ENCODE assay signal across 25 mouse cellular contexts in the genomic region with DNA sequence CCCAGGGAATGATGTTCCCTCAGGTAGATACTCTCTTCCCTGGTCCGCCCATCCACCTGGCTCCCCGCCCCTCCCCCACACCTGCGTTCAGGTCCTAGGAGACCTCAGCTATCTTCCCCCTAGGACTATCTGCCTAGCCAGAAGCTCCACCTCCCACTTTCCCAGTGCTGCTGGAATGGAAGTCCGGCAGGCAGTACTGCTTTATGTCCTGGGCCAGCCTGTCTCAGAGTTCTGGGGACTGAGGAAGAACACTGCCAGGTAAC. TPM values are rescaled to one million over a fixed set of nuclear protein-coding genes. Genes with fewer than 3 reads are reported as not detected.
DNase-seq lines count a peak whose midpoint lies in the region; ATAC-seq and TF ChIP-seq lines count a peak whose summit lies in the region.
"Had no signal": no experiment of that assay in that cellular context is flagged by ENCODE, and none has a peak within 500 bp of the region (broad histone marks: within the 10 kb centered on the region; RNA-seq: fewer than 3 reads in every experiment).

No protein-coding gene starts in this region.

- no peak for TF ChIP-seq POLR2A in myocyte (IDR thresholded peaks at IDR 0.05; ENCODE audit: insufficient read length, low read depth)

- H3K9ac ChIP-seq in forebrain, embryonic 12.5 days, result no peak overlapping the region
- no peak overlapping the region for H3K9ac ChIP-seq in forebrain, embryonic 11.5 days (ENCODE audit: low read length)
- H3K9ac ChIP-seq: embryonic facial prominence, embryonic 12.5 days; hindbrain, embryonic 13.5 days; intestine, embryonic 15.5 days had no signal

- H3K79me2 ChIP-seq in myocyte (ENCODE audit: control insufficient read depth, insufficient read depth), result no peaks in the 10 kb centered on the region

- H3K27ac ChIP-seq in forebrain, embryonic 12.5 days, result no peak overlapping the region
- no peak overlapping the region for H3K27ac ChIP-seq in forebrain, embryonic 11.5 days (ENCODE audit: low read depth, low read length)
- H3K27ac ChIP-seq: embryonic facial prominence, embryonic 12.5 days; forebrain, embryonic 10.5 days; heart, adult 2 months; hindbrain, embryonic 10.5 days; intestine, embryonic 15.5 days had no signal

- intact Hi-C loops in heart, postnatal 14 days (cut with DNase I), result no loop called here

- H3K27me3 ChIP-seq in forebrain, embryonic 12.5 days, result peaks cover 95% of the 10 kb centered on the region
- H3K27me3 ChIP-seq in forebrain, embryonic 11.5 days (ENCODE audit: control insufficient read depth, insufficient read depth, low read length), result peaks cover 60% of the 10 kb centered on the region
- no peaks in the 10 kb centered on the region for H3K27me3 ChIP-seq in myocyte (ENCODE audit: control insufficient read depth, insufficient read depth, insufficient read length)

- DNase-seq in forebrain, embryonic 11.5 days (ENCODE audit: low spot score), result no peak
- peak; percentile 72 for DNase-seq in testis, postnatal 10 days (ENCODE audit: low spot score)
- no peak for DNase-seq in testis, postnatal 14 days (ENCODE audit: low spot score)
- no peak for DNase-seq in heart, postnatal 14 days
- DNase-seq: adrenal gland, postnatal 10 days; adrenal gland, postnatal 36 days; B cell, adult 2 months; cerebellum, adult 18-20 months; cerebellum, adult 9-10 months; gastrocnemius, postnatal 10 days; heart, adult 2 months; heart, postnatal 36 days; kidney, adult 11 months; kidney, adult 8-10 months had no signal

- H3K36me3 ChIP-seq in forebrain, embryonic 12.5 days (replicated peaks), result no peaks in the 10 kb centered on the region
- no peaks in the 10 kb centered on the region for H3K36me3 ChIP-seq in forebrain, embryonic 11.5 days (ENCODE audit: control insufficient read depth, insufficient read depth, low read length)
- no peaks in the 10 kb centered on the region for H3K36me3 ChIP-seq in myocyte (ENCODE audit: control insufficient read depth, insufficient read depth)
- H3K36me3 ChIP-seq: embryonic facial prominence, embryonic 12.5 days; forebrain, embryonic 10.5 days; hindbrain, embryonic 10.5 days; hindbrain, embryonic 13.5 days; intestine, embryonic 15.5 days had no signal

- WGBS in forebrain, embryonic 12.5 days, result 19% methylated on average over 4 of the region's 4 CpGs
- WGBS in forebrain, embryonic 11.5 days, result 39% methylated on average over 4 of the region's 4 CpGs

- peaks cover 65% of the 10 kb centered on the region for H3K4me1 ChIP-seq in forebrain, embryonic 12.5 days
- peaks cover 26% of the 10 kb centered on the region for H3K4me1 ChIP-seq in forebrain, embryonic 11.5 days (replicated peaks; ENCODE audit: control insufficient read depth, insufficient read depth, low read length)

- no peak for ATAC-seq in forebrain, embryonic 12.5 days (ENCODE audit: low FRiP score)
- no peak for ATAC-seq in forebrain, embryonic 11.5 days (replicated peaks; ENCODE audit: low FRiP score)
- ATAC-seq: activated CD4-positive, CD25-positive, alpha-beta regulatory T cell, adult 4 months; intestine, embryonic 15.5 days had no signal

- H3ac ChIP-seq in myocyte (ENCODE audit: control insufficient read depth, insufficient read length), result no peak overlapping the region

- 0 out of 2 replicates have a peak overlapping the region, but pooled peaks have one; percentile 4 for H3K4me2 ChIP-seq in forebrain, embryonic 12.5 days
- H3K4me2 ChIP-seq in forebrain, embryonic 11.5 days (ENCODE audit: low read depth, low read length, severe bottlenecking), result no peak overlapping the region
- H3K4me2 ChIP-seq in myocyte (ENCODE audit: low read depth), result peak overlapping the region; percentile 40
- H3K4me2 ChIP-seq: embryonic facial prominence, embryonic 12.5 days; heart, embryonic 11.5 days; hindbrain, embryonic 13.5 days; intestine, embryonic 15.5 days had no signal

- H3K9me3 ChIP-seq in forebrain, embryonic 12.5 days, result no peaks in the 10 kb centered on the region
- no peaks in the 10 kb centered on the region for H3K9me3 ChIP-seq in forebrain, embryonic 11.5 days (ENCODE audit: control insufficient read depth, low read length)
- H3K9me3 ChIP-seq: embryonic facial prominence, embryonic 12.5 days; forebrain, embryonic 10.5 days; hindbrain, embryonic 10.5 days; hindbrain, embryonic 13.5 days; intestine, embryonic 15.5 days had no signal

- no peak overlapping the region for H3K4me3 ChIP-seq in forebrain, embryonic 12.5 days (replicated peaks)
- no peak overlapping the region for H3K4me3 ChIP-seq in forebrain, embryonic 11.5 days (ENCODE audit: low read depth, low read length)
- no peak overlapping the region for H3K4me3 ChIP-seq in myocyte
- H3K4me3 ChIP-seq: embryonic facial prominence, embryonic 12.5 days; forebrain, embryonic 10.5 days; heart, adult 2 months; hindbrain, embryonic 10.5 days; hindbrain, embryonic 13.5 days; intestine, embryonic 15.5 days had no signal

TF ChIP-seq in myocyte, 11 proteins besides CTCF, POLR2A, EP300 and RAD21:
- no peak for TF ChIP-seq E2F4 (IDR thresholded peaks at IDR 0.05; ENCODE audit: insufficient read depth)
- no peak for TF ChIP-seq MAX (IDR thresholded peaks at IDR 0.05; ENCODE audit: low read depth)
- no peak for TF ChIP-seq POLR2AphosphoS2 (IDR thresholded peaks at IDR 0.05; ENCODE audit: insufficient read length, low read depth)
- no peak for TF ChIP-seq SRF (IDR thresholded peaks at IDR 0.05; ENCODE audit: control insufficient read depth, insufficient read length, low read depth)
- no peak for TF ChIP-seq TCF3 (IDR thresholded peaks at IDR 0.05; ENCODE audit: insufficient read length, low read depth)
- no peak for TF ChIP-seq TCF12 (IDR thresholded peaks at IDR 0.05; ENCODE audit: insufficient read depth, poor library complexity, severe bottlenecking)
- no peak for TF ChIP-seq CEBPB (IDR thresholded peaks at IDR 0.05; ENCODE audit: insufficient read depth, poor library complexity, severe bottlenecking)
- no peak for TF ChIP-seq MYOD1 (IDR thresholded peaks at IDR 0.05; ENCODE audit: control insufficient read depth in 1 of 3, insufficient read length in 2 of 3, low read depth in 2 of 3)

RNA-seq across cellular contexts. Expression of gene Foxo6, which starts 16.3 kb away (rescaled TPM):
- 0.96 and 1.1 TPM in 2 replicates for polyA plus RNA-seq in forebrain, embryonic 12.5 days (2016; fragmentation: Nextera tagmentation; extraction: Ambion mirVana)
- polyA plus RNA-seq in forebrain, embryonic 11.5 days (2014; fragmentation: Nextera tagmentation; extraction: Ambion mirVana), result 0.39 and 1.1 TPM in 2 replicates
- polyA plus RNA-seq in myocyte (2012; fragmentation: generic; extraction: Trizol), result 24.9 TPM
- total RNA-seq in heart, postnatal 14 days (2021), result 1 to 10 TPM; 6.1 to 7.2 TPM
- total RNA-seq: CH12.LX; granulocyte monocyte progenitor cell, adult 5-6 weeks had no signal
- polyA plus RNA-seq: activated CD4-positive, CD25-positive, alpha-beta regulatory T cell, adult 4 months had no signal

Comparison
In these comparisons a context has a peak if more than half of its experiments do, and no peak if none do; other contexts are left out.
1. RNA of gene Foxo6, which starts 16.3 kb away (polyA plus RNA-seq): 24.9 TPM in myocyte (single experiment); 0.96 to 1.1 TPM in forebrain, embryonic 12.5 days and 0.39 to 1.1 TPM in forebrain, embryonic 11.5 days; every median in the first group is over 10 times any median in the second.